Mouse (Mus musculus) lung, adult 2 months (tissue): ENCODE data around the gene Ocm. TPM values are rescaled to one million over a fixed set of nuclear protein-coding genes. Genes with fewer than 3 reads are reported as not detected.

Source experiments
- DNase-seq: peaks from one replicate; pipeline ENCODE4 v3.0.0; 2022
- H3K4me1 ChIP-seq: fragments of 200-500 bp; 2 replicates; pipeline ENCODE4 v1.6.1; 2011; ENCODE audit warnings: low read length; ENCODE audit not compliant: control insufficient read depth, insufficient read depth
- H3K4me3 ChIP-seq: fragments of 200-500 bp; replicated peaks from 2 replicates; pipeline ENCODE3; 2011; ENCODE audit warnings: low read depth, mild to moderate bottlenecking, control low read depth, low read length; ENCODE audit errors: extremely low read depth
- CTCF ChIP-seq: fragments of 200-500 bp; IDR thresholded peaks from 2 replicates; pipeline ENCODE4 v1.5.1; 2011; ENCODE audit warnings: mild to moderate bottlenecking, low read length, control low read depth; ENCODE audit not compliant: insufficient read depth
- POLR2A ChIP-seq: fragments of 200-500 bp; IDR thresholded peaks from 2 replicates; pipeline ENCODE4 v1.6.1; 2011; ENCODE audit warnings: low read depth, mild to moderate bottlenecking, control low read depth, low read length, borderline replicate concordance; ENCODE audit errors: extremely low read depth
- WGBS: fragments of 180-500 bp; shearing (Covaris S2); methylation state at CpG from one replicate; pipeline ENCODE4 v1.1.7; 2018; 5-methylcytosine and 5-hydroxymethylcytosine counted together
- polyA plus RNA-seq: library from polyadenylated mRNA; depleted of rRNA; stranded (reverse); fragments of >200 nt; gene quantifications from 2 replicates; pipeline ENCODE4 v1.2.3, GENCODE M21; 2012; rRNA removed

Ocm gene
- polyA plus RNA-seq, 1 experiment: not detected

DNA sequence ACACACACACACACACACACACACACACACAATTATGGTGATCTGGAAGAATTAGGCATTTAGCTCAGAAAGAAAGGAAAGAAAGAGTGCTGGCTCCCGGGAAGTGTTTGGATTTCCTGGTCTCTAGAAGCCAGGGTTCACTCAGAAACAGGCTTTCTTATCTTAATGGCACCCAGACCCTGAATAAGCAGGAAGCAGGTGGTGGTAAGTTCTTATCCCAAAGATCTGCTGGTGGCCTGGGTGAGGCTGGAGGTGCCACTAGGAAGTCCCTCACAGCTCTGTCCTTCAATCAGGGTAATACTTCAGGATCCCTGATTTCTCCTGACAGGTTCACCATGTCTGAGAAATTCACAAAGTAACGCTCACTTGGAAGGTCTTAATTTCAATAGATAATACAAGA, 44.1 kb downstream of the Ocm start:
- TF ChIP-seq POLR2A: no peak
- no peak for TF ChIP-seq CTCF
- DNase-seq: no peak
- no peaks in the 10 kb centered on the region for H3K4me1 ChIP-seq
- H3K4me3 ChIP-seq: no peak overlapping the region
- 51% methylated on average over 2 of the region's 2 CpGs for WGBS

DNA sequence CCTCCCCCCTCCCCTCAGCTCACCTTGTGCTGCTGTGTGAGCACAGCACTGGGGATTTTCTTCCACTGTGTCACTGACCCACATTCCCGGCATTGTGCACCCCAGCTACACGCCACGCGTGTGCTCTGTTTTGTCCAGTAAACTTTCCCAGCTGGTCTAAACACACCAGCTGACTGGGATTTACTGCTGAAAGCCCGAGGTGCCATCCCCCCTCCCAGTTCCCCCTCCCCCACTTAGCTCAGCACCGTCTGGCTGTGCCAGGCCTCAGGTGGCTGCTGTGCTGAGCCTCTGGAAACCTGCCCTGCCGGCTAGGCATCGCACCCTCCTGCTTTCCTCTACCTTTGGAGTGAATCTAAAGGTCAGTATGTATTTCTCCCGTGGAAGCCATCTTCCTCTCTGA, 45.6 kb downstream of the Ocm start:
- H3K4me3 ChIP-seq: no peak overlapping the region
- 33% methylated on average over 9 of the region's 9 CpGs for WGBS
- TF ChIP-seq POLR2A: no peak
- TF ChIP-seq CTCF: no peak

DNA sequence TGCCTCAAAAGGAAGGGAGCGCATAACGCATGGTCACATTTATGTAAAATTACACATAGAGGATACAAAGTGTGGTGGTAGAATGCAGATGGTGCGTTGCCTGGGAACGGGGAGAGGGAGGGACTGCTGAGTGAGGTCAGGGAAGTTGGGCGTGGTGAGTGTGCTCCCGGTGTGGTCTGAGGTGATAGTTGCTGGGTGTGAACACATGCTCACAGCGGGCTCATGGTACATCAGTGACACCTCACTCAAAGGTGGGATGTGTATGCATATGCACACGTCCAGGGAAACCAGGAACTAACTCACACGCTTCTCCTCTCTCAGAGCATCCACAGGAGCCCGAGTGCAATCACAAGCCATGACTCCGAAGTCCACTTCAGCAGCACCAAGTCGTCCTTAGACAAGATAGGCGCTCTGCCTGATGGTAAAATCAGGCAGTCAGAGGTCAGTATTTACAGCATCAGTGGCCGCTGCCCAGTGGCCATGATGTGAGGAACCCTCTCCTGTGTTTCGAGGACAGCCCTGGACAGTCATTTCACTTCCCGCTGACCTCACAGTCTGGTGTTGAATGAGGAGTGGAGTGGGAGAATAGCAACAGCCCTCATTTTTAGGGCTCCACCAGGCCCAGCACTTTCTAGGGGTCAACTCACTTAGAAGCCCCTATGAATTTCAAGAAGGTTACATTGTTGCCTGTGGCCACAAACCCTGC, 49.6 kb downstream of the Ocm start:
- no peak for TF ChIP-seq CTCF
- TF ChIP-seq POLR2A: no peak
- no peak for DNase-seq
- WGBS: 57% methylated on average over 16 of the region's 16 CpGs
- H3K4me1 ChIP-seq: no peaks in the 10 kb centered on the region; the same call in 1 of the 2 replicates
- no peak overlapping the region for H3K4me3 ChIP-seq

More for the DNA sequence above, 45.6 kb downstream of the Ocm start:
- no peak for DNase-seq
- H3K4me1 ChIP-seq: no peaks in the 10 kb centered on the region

DNA sequence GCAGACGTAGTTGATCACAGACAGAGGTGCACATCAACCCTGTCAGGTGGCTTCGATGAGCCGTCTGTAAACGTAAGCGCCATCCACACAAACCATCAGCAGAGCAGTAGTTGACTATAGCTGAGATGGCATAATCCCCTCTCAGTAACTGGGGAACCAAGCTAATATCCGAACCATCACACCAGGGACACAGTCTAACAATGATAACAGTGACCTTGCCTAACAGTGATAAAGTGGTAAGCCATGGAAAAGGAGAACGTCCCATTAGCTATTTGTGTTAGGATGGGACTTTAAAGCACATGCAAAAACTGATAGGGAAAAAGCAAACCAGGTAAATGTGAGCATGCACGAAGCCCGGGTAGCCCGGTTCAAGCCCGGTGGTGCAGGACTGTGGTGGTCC, 50.2 kb downstream of the Ocm start:
- no peak for DNase-seq
- 83% methylated on average over 11 of the region's 11 CpGs for WGBS
- Histone ChIP-seq H3K4me3 (no peak overlapping the region), H3K4me1 (no peaks in the 10 kb centered on the region; the same call in 1 of the 2 replicates)
- no peak for TF ChIP-seq POLR2A
- TF ChIP-seq CTCF: no peak

DNA sequence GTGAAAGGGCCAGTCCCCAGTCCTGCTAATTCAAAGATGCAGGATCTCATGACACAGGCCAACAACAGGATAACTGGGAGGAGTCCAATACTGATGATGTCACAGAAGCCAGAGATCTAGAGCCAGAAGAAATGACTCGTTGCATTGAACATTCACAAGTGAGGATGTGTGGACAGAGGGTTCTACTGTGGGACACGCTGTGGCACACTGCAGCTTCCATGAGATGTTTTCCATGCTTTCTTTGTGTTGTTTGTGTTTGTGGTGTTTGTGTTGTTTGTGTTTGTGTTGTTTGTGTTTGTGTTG, 50.9 kb downstream of the Ocm start:
- 33% methylated on average over 2 of the region's 2 CpGs for WGBS
- Histone ChIP-seq H3K4me1 (no peaks in the 10 kb centered on the region; the same call in 1 of the 2 replicates), H3K4me3 (no peak overlapping the region)
- DNase-seq: no peak
- TF ChIP-seq POLR2A (no peak), CTCF (no peak; the same call in 1 of the 2 replicates)

DNA sequence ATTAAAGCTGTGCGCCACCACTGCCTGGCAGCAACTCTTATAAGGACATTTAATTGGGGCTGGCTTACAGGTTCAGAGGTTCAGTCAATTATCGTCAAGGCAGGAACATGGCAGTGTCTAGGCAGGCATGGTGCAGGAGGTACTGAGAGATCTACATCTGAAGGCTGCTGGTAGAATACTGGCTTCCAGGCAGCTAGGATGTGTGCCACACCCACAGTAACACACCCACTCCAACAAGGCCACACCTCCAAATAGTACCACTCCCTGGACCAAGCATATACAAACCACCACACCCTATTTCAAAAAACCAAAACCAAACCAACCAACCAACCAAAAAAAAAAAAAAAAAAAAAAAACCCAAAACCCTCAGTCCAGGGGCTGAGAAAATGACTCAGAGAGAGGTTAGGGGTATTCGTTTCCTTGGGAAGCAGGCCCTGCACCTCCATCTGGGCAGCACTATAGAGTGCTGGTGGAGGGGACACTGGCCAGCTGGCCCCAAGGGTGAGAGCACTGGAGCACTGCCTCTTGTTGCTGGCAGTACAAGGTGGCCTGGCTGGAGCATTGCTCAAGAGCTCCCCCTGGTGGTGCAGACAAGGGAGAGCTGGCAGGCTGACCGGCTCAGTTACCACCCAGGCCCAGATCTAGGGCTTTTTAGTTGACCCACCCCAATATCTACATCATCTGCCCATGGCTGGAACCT, 51.4 kb downstream of the Ocm start:
- Histone ChIP-seq H3K4me3 (no peak overlapping the region), H3K4me1 (no peaks in the 10 kb centered on the region; the same call in 1 of the 2 replicates)
- TF ChIP-seq CTCF: peak; percentile 90
- no peak for TF ChIP-seq POLR2A
- DNase-seq: peak; percentile 50
- WGBS: 51% methylated on average over 4 of the region's 4 CpGs

DNA sequence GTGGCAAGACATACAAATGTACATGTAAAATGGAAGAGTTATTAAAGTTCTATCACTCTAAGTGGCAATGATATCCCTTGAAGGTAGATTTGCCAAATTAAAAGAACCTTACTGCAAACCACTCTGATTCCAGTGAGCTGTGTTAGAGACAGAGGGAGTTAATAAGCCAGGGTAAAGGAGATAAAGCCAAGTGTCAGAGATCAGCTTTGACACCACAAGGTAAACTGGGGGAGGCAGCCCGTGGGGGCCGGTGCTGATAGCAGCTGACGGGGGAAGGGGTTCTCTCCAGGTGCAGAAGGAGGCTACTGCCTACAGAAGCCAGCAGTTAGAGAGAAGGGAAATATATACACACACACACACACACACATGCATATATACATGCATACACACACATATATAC, 53.8 kb downstream of the Ocm start:
- DNase-seq: no peak
- Histone ChIP-seq H3K4me3 (no peak overlapping the region), H3K4me1 (no peaks in the 10 kb centered on the region; the same call in 1 of the 2 replicates)
- WGBS: 34% methylated on average over 3 of the region's 3 CpGs
- no peak for TF ChIP-seq CTCF
- TF ChIP-seq POLR2A: no peak

Other genes starting within 250 kb of the Ocm start
- gene Eif2ak1, start 208.9 kb downstream of the Ocm start, polyA plus RNA-seq: 14.9 and 16.8 TPM in 2 replicates
- 0.07 and 0.18 TPM in 2 replicates for gene Ankrd61, start 129.0 kb downstream of the Ocm start, polyA plus RNA-seq
- 25.5 and 29.0 TPM in 2 replicates for gene Aimp2, start 116.8 kb downstream of the Ocm start, polyA plus RNA-seq
- 2.3 and 3.4 TPM in 2 replicates for gene Pms2, start 116.7 kb downstream of the Ocm start, polyA plus RNA-seq
- gene Gm42421, start 98.5 kb downstream of the Ocm start, polyA plus RNA-seq: not detected in 2 replicates
- 3.6 and 6.4 TPM in 2 replicates for gene Rsph10b, start 93.6 kb downstream of the Ocm start, polyA plus RNA-seq
- gene Ccz1, start 11.8 kb downstream of the Ocm start, polyA plus RNA-seq: 8.3 and 13.4 TPM in 2 replicates
- gene Lmtk2, start 73.8 kb upstream of the Ocm start, polyA plus RNA-seq: 20.1 and 24.2 TPM in 2 replicates
- gene Bhlha15, start 163.6 kb upstream of the Ocm start, polyA plus RNA-seq: 1.1 and 1.6 TPM in 2 replicates
- gene Tecpr1, start 196.9 kb upstream of the Ocm start, polyA plus RNA-seq: 107 and 117 TPM in 2 replicates
- 164 and 182 TPM in 2 replicates for gene Bri3, start 217.8 kb upstream of the Ocm start, polyA plus RNA-seq